Mouse (Mus musculus) Patski (cell line): ENCODE measurements at regions not wholly inside any gene's neighbourhood (a gene's known extent, or its start where the extent isn't known, plus 50 kb on each side); places are given as distances from the start of the nearest gene placed in this dataset.
A peak's percentile ranks its signal among the peaks of the same experiment; 100 is the strongest.

Experiments used
- ATAC-seq: fragments of 100-300 bp; one replicate; pipeline ENCODE4 v1.8.0; 2021
- CTCF ChIA-PET: fragments of 350-600 bp; sonication (Branson Sonifier 250); formaldehyde crosslinking; loops from one replicate; lab custom pipeline; 2022; ENCODE audit warnings: inconsistent platforms; lab: Charles Lee
- POLR2A ChIA-PET: fragments of 350-600 bp; sonication (Branson Sonifier 250); formaldehyde crosslinking; loops from one replicate; lab custom pipeline; 2022; ENCODE audit warnings: antibody characterized with exemption, inconsistent platforms; lab: Charles Lee
- DNase-seq: peaks from one replicate; pipeline ENCODE4 v3.0.0-alpha.2; 2011; ENCODE audit warnings: low read depth, low spot score
- H3K27me3 ChIP-seq: fragments of 371-371 bp; one replicate; pipeline ENCODE4 v1.5.1; 2021
- CTCF ChIP-seq: fragments of 100-300 bp; IDR thresholded peaks from one replicate; pipeline ENCODE4 v1.5.1; 2021
- in situ Hi-C: fragments of 300-500 bp; cut with MboI; formaldehyde crosslinking; loops from 3 replicates; pipeline ENCODE4 v1.11.1; 2018; ENCODE audit warnings: low pct_unique_long_range_greater_than_20kb, mixed read lengths

DNA sequence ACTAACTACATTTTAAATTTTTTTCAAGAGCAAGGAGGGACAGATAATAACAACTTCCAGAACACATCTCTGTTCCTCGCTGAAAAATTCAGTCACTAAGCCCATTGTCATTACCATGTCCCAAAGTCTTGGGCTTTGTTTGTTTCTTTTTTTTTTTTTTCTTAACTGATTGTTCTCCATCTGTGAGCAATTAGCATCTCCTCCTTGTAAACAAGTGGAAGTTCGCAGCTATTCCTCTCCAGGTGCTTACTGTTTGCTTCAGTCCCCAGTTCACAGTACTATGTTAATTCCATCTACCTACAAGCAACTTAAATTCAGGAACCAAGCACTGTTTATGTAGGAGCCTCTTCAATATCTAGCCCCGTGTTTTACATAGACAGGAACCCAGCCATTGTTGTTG, 225.5 kb upstream of the Gm6657 start:
- ChIA-PET POLR2A (interaction anchor here (0.7 kb wide), 1 partner anchor 34 kb away, joined by 4 read pairs; no protein-coding TSS in a partner anchor), CTCF (no interaction called here)
- ATAC-seq (no peak), DNase-seq (no peak)
- no peak for TF ChIP-seq CTCF
- in situ Hi-C loops = loop anchor here (25.0 kb wide), 1 partner anchor 731 kb away; the partner anchor contains the start of gene Fut8
- H3K27me3 ChIP-seq = no peaks in the 10 kb centered on the region

DNA sequence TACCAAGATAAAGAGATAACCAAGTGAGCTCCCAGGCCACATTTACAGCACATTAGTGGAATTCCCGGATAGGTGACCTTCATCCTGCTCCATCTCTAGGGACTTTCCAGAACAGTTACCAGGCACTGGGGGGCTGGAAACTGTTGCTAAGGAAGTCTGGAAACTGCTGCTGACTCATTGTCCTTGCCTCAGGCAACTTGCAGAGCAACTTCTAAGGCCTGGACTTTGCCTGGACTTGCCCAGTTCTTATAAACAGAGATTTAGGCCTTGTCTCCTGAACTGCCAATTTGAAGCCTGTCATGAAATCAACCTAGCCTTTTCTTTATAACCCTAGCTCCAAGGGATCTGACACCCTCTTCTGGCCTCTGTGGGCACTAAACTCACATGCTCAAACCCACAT, 224.0 kb upstream of the Gm6657 start:
- in situ Hi-C loops = loop anchor here (25.0 kb wide), 1 partner anchor 733 kb away; the partner anchor contains the start of gene Fut8
- POLR2A ChIA-PET = no interaction called here
- H3K27me3 ChIP-seq = no peaks in the 10 kb centered on the region
- no peak for TF ChIP-seq CTCF
- CTCF ChIA-PET = no interaction called here
- DNase-seq (no peak), ATAC-seq (no peak)

DNA sequence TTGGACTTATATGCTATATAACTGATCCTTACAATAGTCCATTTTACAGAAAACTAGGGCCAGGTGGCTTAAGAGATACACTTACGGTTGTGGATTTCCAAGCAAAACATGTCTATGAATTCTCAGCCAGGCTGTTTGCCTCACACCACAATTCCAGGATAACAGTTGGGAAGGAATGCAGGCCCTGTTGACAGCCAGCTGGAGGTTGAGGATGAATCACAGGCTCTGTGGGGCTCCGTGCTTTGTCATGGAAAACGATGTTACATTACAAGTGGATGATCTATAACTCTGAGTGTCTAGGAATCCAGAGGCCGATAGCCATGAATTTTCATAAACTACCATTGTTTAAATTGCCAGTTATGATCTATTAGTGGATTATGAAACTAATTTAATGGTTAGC, 221.9 kb upstream of the Gm6657 start:
- CTCF ChIA-PET = no interaction called here
- TF ChIP-seq CTCF = no peak
- POLR2A ChIA-PET = no interaction called here
- DNase-seq = no peak
- peak; percentile 71 for ATAC-seq
- H3K27me3 ChIP-seq = no peaks in the 10 kb centered on the region
- in situ Hi-C loops = loop anchor here (25.0 kb wide), 1 partner anchor 735 kb away; the partner anchor contains the start of gene Fut8

DNA sequence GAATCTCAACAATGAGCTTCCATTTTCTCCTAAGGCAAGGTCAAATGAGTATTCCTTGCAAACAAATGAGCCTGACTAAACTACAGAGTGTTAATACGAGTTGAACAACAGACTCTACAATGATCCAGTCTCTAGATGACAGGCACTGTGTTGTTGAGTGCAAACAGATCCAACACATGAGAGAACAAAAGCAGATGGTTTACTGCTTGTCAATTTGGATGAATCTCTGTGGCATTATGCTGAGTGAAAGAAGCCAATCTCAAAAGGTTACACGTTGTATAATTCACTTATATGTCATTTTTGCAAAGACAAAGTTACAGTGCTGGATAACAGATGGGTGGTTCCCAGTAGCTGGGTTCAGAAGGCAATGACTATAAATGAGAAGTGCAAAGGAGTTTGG, 217.1 kb upstream of the Gm6657 start:
- CTCF ChIA-PET = interaction anchor here (1.5 kb wide), 1 partner anchor 11 kb away, joined by 4 read pairs; no protein-coding TSS in a partner anchor
- no peak for TF ChIP-seq CTCF
- H3K27me3 ChIP-seq = no peaks in the 10 kb centered on the region
- POLR2A ChIA-PET = no interaction called here
- DNase-seq (no peak), ATAC-seq (no peak)
- in situ Hi-C loops = no loop called here

DNA sequence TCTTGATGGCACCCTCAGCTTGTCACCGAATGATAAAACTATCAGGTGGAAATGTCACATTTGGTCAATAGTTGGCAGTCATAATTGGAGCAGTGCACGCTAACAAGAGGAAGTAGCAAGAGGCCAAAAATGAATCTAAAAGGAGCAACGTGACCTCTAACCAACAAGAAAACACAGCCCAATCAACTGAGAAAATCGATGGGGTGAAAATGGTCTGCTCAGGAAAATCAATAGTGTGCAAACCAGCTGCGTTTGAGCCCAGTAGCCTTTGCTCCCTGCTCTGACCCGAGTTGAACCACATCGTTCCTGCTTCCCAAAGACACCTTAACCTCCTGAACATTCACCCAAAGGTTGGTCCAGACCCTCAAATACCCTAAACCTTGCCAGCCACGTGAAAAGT, 207.3 kb upstream of the Gm6657 start:
- no peaks in the 10 kb centered on the region for H3K27me3 ChIP-seq
- TF ChIP-seq CTCF = no peak
- in situ Hi-C loops = no loop called here
- CTCF ChIA-PET = no interaction called here
- POLR2A ChIA-PET = interaction anchor here (0.5 kb wide), 1 partner anchor 977 kb away, joined by 3 read pairs; no protein-coding TSS in a partner anchor
- no peak for ATAC-seq
- no peak for DNase-seq

DNA sequence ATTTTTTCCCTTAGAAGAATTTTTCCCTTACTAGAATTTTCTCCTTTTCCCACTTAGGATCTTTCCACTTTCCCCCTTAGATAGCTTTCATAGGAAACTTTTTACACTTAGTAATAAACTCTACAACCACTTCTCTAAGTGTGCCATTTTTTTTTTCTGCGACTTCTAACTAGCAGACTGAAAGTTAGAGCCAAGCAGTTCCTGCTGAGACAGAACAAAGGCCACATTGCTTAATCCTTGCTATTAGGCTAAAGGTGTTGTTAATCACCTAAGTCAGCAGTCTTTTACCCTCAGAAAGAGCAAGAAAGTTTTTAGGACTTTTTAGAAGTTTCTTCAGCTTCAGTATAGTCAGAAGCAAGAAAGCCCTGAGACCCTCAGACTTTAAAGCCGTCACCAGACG, 204.3 kb upstream of the Gm6657 start:
- in situ Hi-C loops = no loop called here
- no peak for TF ChIP-seq CTCF
- ChIA-PET POLR2A (no interaction called here), CTCF (interaction anchor here (0.6 kb wide), 1 partner anchor 44 kb away, joined by 3 read pairs; no protein-coding TSS in a partner anchor)
- no peaks in the 10 kb centered on the region for H3K27me3 ChIP-seq
- ATAC-seq (no peak), DNase-seq (no peak)

DNA sequence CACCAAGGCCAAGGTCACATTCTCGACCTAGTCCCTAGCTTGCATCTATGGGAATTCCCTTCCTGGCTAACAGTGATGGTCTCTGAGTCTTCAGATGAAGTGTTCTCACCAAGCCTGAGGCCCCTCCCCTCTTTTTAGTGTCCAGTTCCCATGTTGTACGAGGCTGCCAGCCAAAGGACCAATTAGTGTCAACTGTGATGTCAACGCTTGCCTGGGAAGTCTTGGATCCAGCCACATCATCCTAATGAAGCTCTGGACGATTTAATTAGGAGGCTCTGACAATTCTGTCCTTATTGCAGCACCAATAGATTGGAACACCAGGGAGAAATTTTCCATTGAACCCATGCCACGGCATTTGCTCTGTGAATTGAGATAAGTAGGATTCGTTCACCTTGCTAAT, 202.4 kb upstream of the Gm6657 start:
- ATAC-seq (no peak), DNase-seq (no peak)
- ChIA-PET CTCF (no interaction called here), POLR2A (no interaction called here)
- no peaks in the 10 kb centered on the region for H3K27me3 ChIP-seq
- in situ Hi-C loops = no loop called here
- no peak for TF ChIP-seq CTCF

DNA sequence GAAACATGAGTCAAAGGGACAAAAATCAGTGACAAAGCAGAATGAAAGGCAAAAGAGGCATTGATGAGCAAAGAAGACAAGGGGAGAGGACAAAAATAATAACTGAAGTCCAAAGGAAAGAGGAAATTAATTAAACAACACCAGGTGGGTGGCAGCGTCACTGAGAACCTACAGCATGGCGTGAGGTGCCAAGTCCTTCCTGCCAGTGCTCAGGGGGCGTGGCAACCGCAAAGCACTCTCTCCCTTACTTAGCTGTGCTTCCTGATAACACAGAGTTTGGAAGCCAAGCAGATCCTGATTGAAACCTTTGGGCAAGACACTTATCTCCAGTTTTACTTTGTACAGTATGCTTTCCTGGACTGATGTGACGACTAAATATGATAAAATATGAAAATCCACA, 199.9 kb upstream of the Gm6657 start:
- ATAC-seq = no peak
- in situ Hi-C loops = no loop called here
- CTCF ChIA-PET = no interaction called here
- no peak for DNase-seq
- no peak for TF ChIP-seq CTCF
- H3K27me3 ChIP-seq = no peaks in the 10 kb centered on the region
- POLR2A ChIA-PET = no interaction called here

DNA sequence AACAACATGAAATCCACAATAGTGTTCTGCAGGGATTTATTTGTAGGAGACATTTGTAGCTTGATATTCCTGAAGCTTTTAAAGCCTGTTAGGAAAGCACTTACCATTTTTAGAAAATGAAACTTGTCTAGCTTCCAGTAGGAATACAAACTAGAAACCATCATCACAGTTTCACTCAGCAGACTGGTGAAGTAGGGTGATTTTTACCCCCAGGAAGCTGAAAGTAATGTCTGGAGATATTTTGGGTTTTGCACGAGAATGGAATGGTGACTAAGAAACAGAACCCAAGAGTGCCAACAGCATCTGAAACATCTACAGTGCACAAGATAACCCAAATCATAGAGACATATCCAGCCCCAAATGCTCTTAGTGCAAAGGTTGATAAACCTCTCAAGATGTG, 196.1 kb upstream of the Gm6657 start:
- no peak for DNase-seq
- no peak for ATAC-seq
- ChIA-PET POLR2A (no interaction called here), CTCF (no interaction called here)
- no peaks in the 10 kb centered on the region for H3K27me3 ChIP-seq
- in situ Hi-C loops = no loop called here
- TF ChIP-seq CTCF = no peak

DNA sequence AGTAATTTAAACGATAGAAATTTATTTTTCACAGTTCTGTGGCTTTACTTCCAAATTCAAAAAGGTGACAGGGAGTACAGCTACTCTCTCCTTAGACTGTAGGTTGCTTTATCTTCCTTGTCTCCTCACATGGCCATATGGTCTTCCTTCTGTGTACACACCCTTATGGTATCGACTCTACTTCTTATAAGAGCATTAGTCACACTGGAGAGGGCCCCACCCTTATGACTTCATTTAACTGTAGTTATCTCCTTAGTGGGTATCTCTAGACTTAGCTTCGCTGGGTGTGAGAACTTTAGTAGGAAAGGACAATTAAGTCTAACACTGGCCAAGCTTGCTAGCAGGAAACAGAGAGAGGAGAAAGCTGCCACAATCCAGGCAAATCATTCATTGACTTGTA, 193.6 kb upstream of the Gm6657 start:
- in situ Hi-C loops = no loop called here
- CTCF ChIA-PET = no interaction called here
- DNase-seq (no peak), ATAC-seq (no peak)
- POLR2A ChIA-PET = no interaction called here
- no peak for TF ChIP-seq CTCF
- no peaks in the 10 kb centered on the region for H3K27me3 ChIP-seq

DNA sequence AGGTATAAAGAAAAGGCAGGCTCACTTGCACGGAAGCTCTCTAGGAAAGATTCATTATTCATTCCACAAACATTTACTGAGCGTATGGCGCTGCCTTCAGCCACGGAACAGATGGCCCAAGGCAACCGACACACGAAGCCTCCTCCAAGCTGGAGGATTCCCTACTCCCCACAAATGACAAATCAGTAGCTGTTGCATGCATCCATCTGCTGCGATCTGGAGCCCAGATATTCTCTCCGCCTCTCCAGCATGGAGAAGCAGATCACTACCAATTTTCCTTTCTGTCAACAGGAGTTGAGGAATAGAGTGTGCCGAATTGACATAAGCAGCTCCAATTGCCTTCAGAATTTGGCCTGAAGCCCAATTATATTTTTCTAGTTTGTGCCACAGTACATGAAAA, 192.2 kb upstream of the Gm6657 start:
- no peak for DNase-seq
- ChIA-PET CTCF (interaction anchor here (1.1 kb wide), 1 partner anchor 17 kb away, joined by 3 read pairs; no protein-coding TSS in a partner anchor), POLR2A (no interaction called here)
- no peak for TF ChIP-seq CTCF
- no peaks in the 10 kb centered on the region for H3K27me3 ChIP-seq
- in situ Hi-C loops = no loop called here
- ATAC-seq = no peak

DNA sequence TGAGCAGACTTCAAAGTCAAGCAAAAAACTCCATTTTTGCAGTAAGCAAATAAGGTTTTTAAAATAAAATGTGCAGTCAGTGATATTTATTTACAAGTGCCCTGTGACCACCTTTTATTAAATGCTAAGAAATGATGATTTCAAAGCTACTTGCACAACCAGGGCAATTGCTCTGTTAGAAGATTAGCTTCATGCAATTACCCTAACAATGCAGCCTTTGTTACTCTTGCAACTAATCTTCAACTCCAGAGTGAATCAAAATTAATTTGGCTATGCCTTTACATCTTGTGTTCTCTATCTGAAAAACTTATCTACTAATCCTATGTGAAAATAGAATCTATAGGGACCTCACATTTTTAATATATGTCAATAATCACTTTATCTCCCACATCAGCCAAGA, 160.3 kb upstream of the Gm6657 start:
- TF ChIP-seq CTCF = no peak
- ATAC-seq = no peak
- in situ Hi-C loops = no loop called here
- ChIA-PET CTCF (interaction anchor here (0.7 kb wide), 1 partner anchor 44 kb away, joined by 3 read pairs; no protein-coding TSS in a partner anchor), POLR2A (no interaction called here)
- peaks cover 5% of the 10 kb centered on the region for H3K27me3 ChIP-seq
- no peak for DNase-seq
